Mouse (Mus musculus) adrenal gland (tissue): Measurements from ENCODE around the gene BC016579.

Source experiments
- intact Hi-C: fragments of 180-260 bp; cut with DNase I; formaldehyde crosslinking; loops from one replicate; pipeline ENCODE4 v1.15.1; 2025
- long read RNA-seq, 2 experiments: library from polyadenylated mRNA; unstranded; transcript quantifications; one replicate each; pipeline ENCODE4 v2.0.0; 2020; ENCODE audit warnings: borderline replicate concordance in 1 of 2; ENCODE audit not compliant: insufficient replicate concordance in 1 of 2

The BC016579 gene
- long read RNA-seq, experiment 1 = 0 reads
- long read RNA-seq, experiment 2 = 0 reads

GRCm38 (mm10) chr16:45653934-45654332, at the start of gene BC016579:
Gene BC016579 (minus strand): TSS chr16:45654068.
- intact Hi-C loops = no loop called here

- intact Hi-C loops = no loop called here
Measured at GRCm38 (mm10) chr16:45699301-45699700, 45.4 kb upstream of the BC016579 start.

GRCm38 (mm10) chr16:45697996-45698395, 44.1 kb upstream of the BC016579 start:
- intact Hi-C loops = no loop called here

GRCm38 (mm10) chr16:45695445-45696160, 41.7 kb upstream of the BC016579 start:
- intact Hi-C loops = no loop called here

- intact Hi-C loops = no loop called here
Measured at GRCm38 (mm10) chr16:45693558-45693957, 39.7 kb upstream of the BC016579 start, which contains the start of gene Tmprss7. Gene Tmprss7 (minus strand): TSS chr16:45693658.

GRCm38 (mm10) chr16:45692851-45693250, 39.0 kb upstream of the BC016579 start:
- intact Hi-C loops = no loop called here

GRCm38 (mm10) chr16:45690178-45690577, 36.3 kb upstream of the BC016579 start:
- intact Hi-C loops = no loop called here

GRCm38 (mm10) chr16:45686833-45687232, 33.0 kb upstream of the BC016579 start:
- intact Hi-C loops = loop anchor here (5.0 kb wide), 1 partner anchor 50 kb away; no protein-coding TSS in a partner anchor

GRCm38 (mm10) chr16:45685295-45685694, 31.4 kb upstream of the BC016579 start:
- intact Hi-C loops = loop anchor here (2.0 to 5.0 kb wide), 2 partner anchors 52 to 282 kb away; no protein-coding TSS in a partner anchor

GRCm38 (mm10) chr16:45684815-45685214, 30.9 kb upstream of the BC016579 start:
- intact Hi-C loops = loop anchor here (2.0 to 5.0 kb wide), 2 partner anchors 52 to 282 kb away; no protein-coding TSS in a partner anchor

- intact Hi-C loops = loop anchor here (5.0 to 10.0 kb wide), 2 partner anchors 62 to 94 kb away; partner anchors contain the start of gene Gcsam
Measured at GRCm38 (mm10) chr16:45676462-45676861, 22.6 kb upstream of the BC016579 start.

GRCm38 (mm10) chr16:45670005-45670404, 16.1 kb upstream of the BC016579 start:
- intact Hi-C loops = loop anchor here (10.0 kb wide), 1 partner anchor 55 kb away; the partner anchor contains the start of gene Gcsam

GRCm38 (mm10) chr16:45668178-45668577, 14.3 kb upstream of the BC016579 start:
- intact Hi-C loops = no loop called here

- intact Hi-C loops = no loop called here
Measured at GRCm38 (mm10) chr16:45666136-45666535, 12.3 kb upstream of the BC016579 start.

GRCm38 (mm10) chr16:45662381-45662780, 8.5 kb upstream of the BC016579 start:
- intact Hi-C loops = no loop called here

- intact Hi-C loops = no loop called here
Measured at GRCm38 (mm10) chr16:45659596-45659995, 5.7 kb upstream of the BC016579 start.

GRCm38 (mm10) chr16:45658248-45658647, 4.4 kb upstream of the BC016579 start:
- intact Hi-C loops = no loop called here

- intact Hi-C loops = no loop called here
Measured at GRCm38 (mm10) chr16:45657574-45658159, 3.8 kb upstream of the BC016579 start.

- intact Hi-C loops = no loop called here
Measured at GRCm38 (mm10) chr16:45654465-45654864, 597 bp upstream of the BC016579 start.

GRCm38 (mm10) chr16:45653009-45653933, 597 bp downstream of the BC016579 start:
- intact Hi-C loops = no loop called here

GRCm38 (mm10) chr16:45651497-45651896, 2.4 kb downstream of the BC016579 start:
- intact Hi-C loops = no loop called here
